Mouse (Mus musculus) thymus, adult 2 months (tissue): ENCODE measurements around the gene 9630041A04Rik.

ENCODE experiments used
- CTCF ChIP-seq: fragments of 200-500 bp; IDR thresholded peaks from 2 replicates; pipeline ENCODE4 v1.5.1; 2012; ENCODE audit warnings: mild to moderate bottlenecking, control low read depth, low read length, moderate library complexity, borderline replicate concordance; ENCODE audit not compliant: control insufficient read depth, poor library complexity, insufficient read depth; ENCODE audit errors: extremely low read depth
- POLR2A ChIP-seq: fragments of 200-500 bp; IDR thresholded peaks from 2 replicates; pipeline ENCODE4 v1.6.1; 2012; ENCODE audit warnings: mild to moderate bottlenecking, low read length, control low read depth, moderate library complexity; ENCODE audit not compliant: control insufficient read depth, poor library complexity, insufficient read depth; ENCODE audit errors: extremely low read depth

DNA sequence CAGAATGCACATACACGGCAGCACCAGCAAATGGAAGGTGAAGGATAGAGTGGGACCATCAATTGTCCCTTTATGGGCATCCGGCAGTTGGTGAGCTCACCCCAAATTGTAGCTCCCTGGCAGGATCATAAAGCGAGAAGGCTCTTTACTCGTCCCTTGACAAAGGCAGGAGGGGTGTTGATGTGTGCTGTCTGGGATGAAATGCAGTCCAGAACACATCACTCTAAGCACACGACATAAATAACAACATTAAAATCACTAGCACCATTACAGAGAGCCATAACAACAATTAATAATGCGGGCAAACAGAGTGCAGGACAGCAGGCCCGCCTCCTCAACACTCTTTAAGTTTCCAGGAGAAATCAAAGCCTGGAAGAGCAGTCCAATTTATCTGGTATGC lies 120.7 kb downstream of the 9630041A04Rik start:
- TF ChIP-seq POLR2A (no peak), CTCF (no peak)
